Mouse (Mus musculus): ENCODE data around the gene Lrp1. TPM values are rescaled to one million over a fixed set of nuclear protein-coding genes. Genes with fewer than 3 reads are reported as not detected.

The Lrp1 gene
- total RNA-seq, 4 experiments from 2014 or later = 293 to 333 (median 304) TPM

DNA sequence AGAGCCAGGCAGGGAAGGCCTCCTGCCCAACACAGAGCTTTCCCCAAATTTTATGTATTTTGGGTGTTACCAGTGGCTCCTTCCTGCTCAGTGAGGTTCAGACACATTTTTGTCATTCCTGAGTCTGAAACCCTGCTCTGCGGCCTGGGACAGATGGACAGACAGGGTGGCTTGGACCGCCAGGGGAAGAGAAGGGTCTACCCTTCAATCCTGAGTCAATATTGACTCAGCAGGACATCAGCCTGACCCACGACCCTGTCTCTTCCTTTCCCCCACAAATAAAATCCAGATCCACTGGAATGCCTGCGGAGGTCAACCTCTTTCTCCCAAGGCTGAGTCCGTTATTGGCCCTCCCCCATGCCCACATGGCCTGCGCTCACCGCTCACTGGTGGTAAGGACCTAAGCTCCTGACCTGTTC, 4.7 kb downstream of the Lrp1 start:
- no peak for DNase-seq (ENCODE audit: low spot score in 2 of 2)

DNA sequence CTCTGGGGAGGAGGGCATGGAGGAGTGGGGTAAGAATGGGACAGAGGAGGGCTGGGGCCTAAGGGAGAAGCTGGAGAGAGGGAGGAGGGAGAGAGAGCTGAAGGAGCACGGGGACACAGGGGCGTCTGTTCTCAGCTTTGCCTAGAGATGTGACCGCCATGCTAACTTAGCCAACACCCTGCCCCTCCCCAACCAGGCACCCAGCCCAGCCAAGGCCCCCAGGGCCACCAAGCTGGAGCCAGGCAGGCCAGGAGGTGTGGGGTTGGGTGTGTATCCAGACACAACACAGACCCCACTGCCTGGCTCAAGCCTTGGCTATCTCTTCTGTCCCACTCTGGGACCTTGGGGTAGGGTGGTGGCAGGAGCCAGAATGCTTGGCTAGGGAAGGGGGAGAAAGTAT, 5.4 kb downstream of the Lrp1 start:
- DNase-seq (ENCODE audit: low spot score in 2 of 2) = no peak

DNA sequence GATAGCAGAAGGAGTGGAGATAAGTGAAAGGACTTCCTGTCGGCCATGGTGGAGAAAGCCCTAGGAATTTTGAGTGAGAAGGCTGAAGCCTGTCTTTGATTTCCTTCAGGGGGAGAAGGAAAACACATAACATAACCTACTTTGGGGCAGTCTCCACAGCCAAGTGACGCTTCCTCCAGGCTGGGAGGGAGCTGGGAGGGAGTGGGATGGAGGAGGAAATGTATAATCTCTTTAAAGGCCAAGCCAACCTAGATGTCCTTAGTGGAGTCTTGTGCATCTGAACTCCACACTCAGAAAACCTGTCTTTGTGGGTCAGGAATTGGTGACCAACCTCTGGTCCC, 5.9 kb downstream of the Lrp1 start:
- no peak for DNase-seq (ENCODE audit: low spot score in 2 of 2)

DNA sequence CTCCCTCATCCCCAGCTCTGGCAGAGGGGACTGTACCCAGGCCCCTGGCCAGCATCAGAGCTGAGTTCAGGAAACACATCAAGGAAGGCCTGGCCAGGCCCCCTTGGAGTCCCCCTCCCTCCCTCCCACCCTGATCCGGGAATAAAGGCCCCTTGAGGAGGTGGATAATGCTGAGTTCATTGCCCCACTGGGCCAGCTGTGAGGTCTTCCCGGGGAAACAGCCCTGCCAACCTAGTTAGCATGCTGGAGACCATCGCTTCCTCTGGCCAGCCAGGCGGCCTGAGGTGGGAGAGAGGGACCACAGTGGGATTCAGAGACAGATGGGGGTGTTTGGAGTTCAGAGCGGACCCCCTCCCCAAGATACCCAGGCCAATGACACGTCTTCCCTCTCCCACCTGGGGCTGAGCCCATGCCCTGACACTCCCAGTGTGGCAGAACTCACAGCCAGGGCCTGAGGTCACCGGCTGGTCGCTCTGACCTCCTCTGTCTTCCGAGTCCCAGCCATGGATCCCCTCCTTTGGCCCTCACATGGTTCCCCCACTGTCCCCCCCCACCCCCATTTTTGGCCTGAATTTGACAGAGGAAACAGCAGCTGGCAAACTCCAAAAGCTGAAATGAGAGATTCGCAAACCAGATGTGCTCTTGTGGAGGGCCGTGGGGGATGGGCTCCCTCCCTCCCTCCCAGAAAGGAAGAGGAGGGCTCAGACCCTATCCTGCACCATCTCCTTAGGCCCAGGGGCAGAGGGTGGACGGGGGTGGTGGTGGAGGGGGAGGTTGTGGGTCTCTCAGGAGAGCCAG, 6.5 kb downstream of the Lrp1 start:
- no peak for DNase-seq (ENCODE audit: low spot score in 2 of 2)

DNA sequence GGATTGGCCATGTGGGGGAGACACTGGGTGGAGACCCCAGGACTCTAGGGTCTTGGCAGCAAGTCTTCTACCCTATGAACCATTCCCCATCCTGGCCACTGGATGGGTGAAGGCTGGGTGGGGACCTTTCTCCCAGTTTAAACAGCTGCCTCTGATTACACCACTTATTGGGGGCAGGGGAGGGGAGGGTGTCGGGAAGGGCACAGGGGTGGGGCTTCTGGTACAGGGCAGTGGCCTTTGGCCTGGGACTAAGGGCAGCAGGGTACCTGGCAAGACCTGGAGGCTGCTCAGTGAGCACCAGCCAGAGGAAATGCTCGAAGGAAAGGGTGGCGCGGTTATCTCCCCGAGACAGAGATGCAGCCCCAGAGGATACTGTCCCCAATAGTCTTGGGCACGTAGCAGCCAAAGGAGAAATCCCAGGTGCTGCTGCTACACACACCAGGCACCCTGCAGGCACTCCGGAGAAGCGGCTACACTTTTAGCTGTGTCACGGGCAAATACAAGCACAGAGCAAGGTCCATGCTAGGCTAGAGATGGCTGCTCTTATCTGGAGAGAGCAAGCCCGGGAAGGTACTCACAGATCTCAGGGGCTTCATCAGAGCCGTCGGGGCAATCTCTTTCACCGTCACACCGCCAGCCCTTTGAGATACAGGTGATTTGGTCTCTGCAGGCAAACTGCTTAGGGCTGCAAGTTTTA, 8.7 kb downstream of the Lrp1 start:
- no peak for DNase-seq (ENCODE audit: low spot score in 2 of 2)

DNA sequence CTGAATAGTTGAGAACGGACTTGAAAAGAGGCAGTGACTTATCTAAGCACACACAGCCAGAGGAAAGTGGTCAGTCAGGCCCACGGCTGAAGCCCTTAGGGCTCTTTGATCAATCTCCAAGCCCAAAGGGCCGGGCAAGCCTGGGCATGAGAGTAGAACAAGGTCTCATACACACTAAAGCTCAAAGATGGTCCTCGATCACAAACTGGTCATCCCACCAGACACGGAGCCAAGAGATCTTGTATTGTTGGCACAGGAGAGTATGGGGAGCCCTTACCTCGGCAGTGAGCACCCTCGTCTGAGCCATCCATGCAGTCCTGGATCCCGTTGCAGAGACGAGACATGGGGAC, 10.9 kb downstream of the Lrp1 start:
- no peak for DNase-seq (ENCODE audit: low spot score in 2 of 2)

DNA sequence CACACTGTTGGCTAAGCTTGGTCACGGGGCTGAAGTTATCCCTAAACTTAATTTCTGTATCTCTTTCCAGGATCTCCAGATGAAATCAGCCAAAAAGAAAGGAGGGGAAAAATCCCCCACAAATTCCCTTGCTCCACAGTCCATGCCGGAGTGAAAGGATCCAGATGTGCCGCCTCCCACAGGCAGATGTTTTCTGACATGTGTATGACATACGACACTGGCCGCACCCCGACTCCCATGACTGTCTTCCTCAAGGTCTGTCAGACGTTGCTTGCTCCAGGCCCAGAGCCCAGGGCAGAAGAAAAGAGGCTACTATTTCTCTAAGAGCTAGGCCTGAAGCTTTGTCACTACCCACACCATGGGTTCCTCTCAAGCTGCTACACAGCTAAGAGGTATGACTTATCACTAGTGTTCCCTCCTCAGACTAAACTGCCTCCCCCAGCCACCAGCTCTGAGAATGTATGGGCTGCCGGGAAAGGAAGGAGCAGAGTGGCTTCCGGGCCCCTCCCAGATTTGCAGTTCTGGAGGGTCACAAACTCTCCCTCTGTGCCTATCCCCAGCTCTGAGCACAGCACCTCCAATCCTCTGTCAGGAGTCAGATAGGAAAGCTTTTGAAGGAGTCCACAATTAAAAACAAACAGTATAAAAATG, 11.4 kb downstream of the Lrp1 start:
- DNase-seq (ENCODE audit: low spot score in 2 of 2) = no peak

DNA sequence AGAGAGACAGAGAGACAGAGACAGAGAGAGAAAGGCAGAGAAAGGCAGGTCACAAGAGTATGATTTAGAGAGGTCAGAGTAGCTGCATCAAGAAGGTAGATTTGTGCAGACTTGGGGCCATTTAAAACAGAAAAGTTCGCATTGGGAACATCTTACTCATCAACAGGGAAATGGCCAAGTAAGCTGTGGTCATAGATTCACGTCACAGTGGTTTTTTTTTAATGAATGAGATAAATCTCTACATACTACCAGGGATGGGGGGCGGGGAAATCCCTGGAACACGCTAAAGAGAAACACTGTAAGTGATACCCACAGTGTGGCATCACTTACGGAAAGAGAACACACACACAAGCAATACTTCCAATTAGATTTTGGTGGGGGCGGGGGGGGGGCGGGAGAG, 13.9 kb downstream of the Lrp1 start:
- DNase-seq (ENCODE audit: low spot score in 2 of 2) = no peak

DNA sequence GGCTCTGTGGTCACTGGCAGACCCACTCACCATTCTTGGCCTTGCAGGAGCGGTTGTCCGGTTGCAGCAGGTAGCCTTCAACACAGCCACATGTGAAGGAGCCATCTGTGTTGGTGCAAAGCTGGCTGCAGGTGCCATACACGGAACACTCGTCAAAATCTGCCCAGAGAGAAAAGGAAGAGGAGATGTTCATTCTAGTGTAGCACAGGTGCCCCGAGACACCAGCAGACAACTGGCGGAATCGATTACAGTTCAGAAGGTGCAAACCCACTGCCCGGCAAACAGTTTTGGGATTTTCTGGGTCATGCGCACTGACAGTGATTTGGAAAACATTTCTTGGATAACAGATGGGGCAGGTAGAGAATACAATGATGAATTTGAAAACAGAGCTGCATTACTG, 15.2 kb downstream of the Lrp1 start:
- no peak for DNase-seq (ENCODE audit: low spot score in 2 of 2)

DNA sequence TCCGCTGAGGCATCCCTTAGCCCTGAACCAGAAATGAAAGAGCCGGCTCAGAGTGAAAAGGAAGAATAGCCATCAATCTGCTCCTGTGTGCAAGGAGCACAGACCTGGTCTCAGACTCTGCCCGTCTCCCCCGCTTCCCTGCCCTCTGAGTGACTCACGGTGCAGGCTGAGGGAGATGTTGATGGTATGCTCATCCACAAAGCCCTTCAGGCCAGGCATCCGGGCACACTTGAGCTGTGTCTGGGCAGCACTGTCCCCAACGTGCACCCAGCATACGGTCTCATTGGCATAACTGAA, 15.7 kb downstream of the Lrp1 start:
- no peak for DNase-seq (ENCODE audit: low spot score in 2 of 2)

DNA sequence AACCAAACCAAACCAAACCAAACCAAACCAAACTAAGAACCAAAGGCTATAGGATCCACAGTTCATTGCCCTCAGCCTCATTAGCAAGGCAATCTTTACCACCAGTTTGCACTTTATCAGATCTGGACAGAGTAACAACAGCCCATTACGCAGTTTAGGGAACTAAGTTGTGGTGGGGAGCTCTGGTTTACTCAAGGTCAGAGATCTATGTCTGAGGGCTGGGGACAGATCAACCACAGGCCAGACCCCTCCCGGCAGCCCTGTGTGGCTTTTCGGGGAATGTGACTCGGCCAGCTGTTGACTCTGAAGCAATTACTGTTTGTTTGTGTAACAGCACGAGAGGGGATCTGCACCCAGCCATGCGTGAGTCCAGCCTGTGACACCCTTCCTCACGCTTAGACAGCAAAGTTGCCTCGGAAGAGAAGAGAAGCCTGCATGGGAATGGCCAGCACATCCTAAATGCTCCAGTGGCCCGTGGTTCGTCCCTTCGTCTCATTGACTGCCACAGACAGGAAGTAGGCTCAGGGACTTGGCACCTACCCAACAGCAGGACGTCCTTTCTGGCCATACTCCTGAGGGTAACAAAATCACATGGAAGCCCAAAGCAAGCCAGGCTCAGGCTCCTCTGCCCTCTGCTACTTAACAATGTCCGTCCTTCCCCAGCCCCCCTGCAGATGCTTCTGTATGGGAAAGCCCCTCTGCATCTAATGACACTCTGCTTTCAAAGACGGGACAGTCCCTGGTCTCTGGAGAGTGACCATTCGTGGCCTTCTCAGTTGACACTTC, 16.3 kb downstream of the Lrp1 start:
- DNase-seq (ENCODE audit: low spot score in 2 of 2) = no peak

DNA sequence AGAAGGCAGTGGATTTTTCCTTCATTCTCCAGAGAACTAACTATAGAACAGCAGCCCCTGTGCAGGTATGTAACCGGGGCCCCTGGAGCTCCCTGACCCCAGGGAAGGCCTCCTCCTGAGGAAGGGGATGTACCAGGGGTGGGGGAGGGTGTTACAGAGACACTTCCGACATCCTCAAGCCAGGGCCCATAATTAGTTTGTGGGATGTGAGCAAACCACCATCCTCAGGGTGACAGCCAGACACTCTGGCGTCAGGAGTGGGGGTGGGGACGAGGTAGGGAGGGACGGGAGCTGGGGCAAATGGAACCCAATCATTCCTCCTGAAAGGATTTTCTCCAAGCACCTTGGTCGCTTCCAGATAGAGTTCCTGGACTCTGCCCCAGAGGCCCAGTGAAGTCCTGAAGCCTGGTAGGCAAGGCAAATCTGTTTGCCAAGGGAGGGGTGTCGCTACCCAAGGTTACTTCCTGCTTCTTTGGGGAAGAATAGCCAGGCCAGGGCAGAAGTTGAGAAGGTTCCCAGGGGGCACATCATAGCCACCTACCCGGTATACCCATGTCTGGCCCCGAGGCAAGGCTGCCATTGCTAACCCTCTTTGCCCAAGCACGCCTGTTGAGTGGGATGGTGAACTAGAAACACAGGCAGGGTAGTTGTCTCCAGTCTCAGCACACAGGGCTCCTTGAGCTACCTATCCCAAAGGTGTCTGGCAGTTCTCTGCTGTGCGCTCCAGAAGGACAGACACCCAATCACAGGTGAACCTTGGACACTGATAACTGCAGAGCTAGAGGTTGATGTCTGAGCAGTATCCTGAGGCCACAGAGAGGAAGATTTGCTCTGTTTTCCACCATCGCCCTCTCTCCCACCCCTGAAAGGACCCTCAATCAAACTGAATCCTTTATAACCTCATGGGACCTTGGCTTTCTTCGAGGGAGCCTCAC, 17.2 kb downstream of the Lrp1 start:
- no peak for DNase-seq (ENCODE audit: low spot score in 2 of 2)

DNA sequence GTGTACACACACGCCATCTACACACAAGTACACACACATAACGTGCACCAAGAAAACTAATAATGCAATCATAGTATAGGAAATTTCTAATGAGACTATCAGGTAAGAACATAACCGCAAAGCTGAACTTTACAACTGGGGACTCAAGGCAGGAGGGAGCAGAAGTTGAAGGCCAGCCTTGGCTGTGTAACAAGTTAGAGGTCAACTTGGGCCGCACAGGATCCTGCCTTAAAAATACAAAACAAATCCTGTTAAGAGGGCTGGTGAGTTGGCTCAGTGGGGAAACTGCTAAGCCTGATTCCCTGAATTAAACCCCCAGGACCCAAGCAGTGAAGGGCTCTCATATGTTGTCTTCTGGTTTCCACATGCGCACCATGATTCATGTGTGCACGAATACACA, 18.8 kb downstream of the Lrp1 start:
- no peak for DNase-seq (ENCODE audit: low spot score in 2 of 2)

DNA sequence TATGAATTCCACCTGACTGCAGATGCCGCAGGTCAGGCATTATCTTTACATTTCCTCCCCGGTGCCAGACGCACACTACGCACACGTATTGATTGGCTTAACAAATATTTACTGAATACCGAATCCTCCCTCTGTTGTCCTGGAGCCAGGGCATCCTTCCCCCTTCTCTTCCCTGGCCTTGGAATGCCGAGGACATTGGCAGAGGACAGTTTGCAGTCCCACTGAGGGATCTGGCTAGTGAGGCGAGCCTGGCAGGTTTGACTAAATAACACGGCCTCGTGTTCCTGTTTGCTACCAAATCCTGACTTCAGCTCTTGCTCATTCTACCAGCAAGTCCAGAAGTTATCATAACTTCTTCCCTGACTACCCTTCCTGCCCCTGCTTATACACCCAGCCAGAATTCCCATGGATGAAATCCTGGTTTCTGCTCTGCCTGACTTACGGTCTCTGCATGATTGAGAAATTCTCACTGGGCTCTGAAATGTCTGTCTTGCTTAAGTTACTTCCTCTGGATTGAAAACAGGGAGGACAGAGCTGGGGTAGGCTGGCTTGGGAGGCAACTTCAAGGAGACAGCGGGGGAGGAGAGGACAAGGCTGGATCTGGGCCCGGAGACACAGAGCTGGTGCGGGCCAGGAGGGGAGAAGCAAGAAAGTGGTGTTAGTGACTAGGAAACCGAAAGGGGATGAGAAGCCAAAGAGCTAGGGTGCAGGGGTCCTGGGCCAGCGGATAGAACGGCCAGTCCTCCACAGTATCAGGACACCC, 21.0 kb downstream of the Lrp1 start:
- DNase-seq (ENCODE audit: low spot score in 2 of 2) = no peak

DNA sequence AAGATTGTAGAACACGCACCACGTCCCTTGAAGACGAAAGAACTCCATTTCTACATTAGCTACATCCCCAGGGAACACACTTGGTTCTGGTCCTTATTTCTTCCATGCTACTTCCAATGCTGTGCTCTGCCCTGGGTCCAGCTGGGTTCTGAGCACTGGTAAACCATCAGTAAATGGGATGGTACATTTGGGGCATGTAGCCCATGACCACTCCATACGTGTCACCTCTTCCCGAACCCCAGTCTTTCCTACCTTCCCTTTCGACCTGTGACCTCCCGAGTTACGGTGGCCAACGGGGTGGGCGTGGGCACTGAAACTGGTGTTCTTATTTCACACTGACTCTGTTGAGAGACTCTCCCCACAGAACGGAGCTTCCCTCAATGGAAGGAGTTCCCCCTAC, 21.7 kb downstream of the Lrp1 start:
- no peak for DNase-seq (ENCODE audit: low spot score in 2 of 2)

DNA sequence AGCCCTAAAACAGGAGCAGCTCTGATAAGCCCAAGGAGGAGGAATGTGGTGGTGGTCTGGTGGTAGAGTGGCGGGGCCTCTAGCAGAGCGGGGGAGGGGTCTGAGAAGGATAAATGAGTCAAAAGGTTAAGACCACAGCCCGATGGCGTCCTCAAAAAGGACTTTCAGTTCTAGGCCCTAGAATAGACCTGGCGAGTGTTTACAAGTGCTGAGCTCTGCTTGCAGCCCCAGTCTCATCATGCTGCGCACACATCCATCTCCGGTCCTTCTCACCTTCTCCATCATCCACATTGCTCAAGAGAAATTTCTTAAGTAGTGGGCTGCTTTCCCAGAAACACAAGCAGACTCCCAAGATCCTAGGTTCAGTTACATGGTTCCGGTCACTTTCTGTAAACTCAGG, 22.3 kb downstream of the Lrp1 start:
- no peak for DNase-seq (ENCODE audit: low spot score in 2 of 2)

DNA sequence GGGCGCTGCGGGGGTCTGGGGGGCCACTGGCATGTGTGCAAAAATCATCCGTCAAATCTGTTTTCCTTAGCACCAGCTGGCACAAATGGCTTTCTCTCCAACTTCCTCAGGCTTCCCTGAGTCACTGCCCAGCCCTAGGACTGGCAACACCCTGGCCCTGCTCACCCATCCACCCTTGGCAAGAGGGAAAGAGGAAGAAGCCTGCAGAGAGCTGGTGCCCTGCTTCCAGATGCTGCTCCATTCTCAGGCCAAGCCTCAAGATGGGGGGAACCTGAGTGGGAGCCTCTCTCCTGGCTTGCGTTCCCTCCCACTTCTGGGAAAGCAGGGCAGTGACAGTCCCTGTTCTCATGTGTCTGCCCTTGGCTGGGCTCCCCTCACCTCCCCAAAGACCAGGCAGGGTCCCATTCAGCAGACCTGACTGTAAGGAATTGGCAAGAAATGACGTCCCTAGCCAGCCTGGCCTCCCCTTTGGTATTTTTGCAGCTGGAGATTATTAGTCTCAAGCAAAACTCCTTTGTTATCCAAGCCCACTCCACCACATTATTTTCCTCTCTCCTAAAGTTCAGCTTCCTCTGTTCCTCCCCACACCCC, 23.5 kb downstream of the Lrp1 start:
- no peak for DNase-seq (ENCODE audit: low spot score in 2 of 2)

DNA sequence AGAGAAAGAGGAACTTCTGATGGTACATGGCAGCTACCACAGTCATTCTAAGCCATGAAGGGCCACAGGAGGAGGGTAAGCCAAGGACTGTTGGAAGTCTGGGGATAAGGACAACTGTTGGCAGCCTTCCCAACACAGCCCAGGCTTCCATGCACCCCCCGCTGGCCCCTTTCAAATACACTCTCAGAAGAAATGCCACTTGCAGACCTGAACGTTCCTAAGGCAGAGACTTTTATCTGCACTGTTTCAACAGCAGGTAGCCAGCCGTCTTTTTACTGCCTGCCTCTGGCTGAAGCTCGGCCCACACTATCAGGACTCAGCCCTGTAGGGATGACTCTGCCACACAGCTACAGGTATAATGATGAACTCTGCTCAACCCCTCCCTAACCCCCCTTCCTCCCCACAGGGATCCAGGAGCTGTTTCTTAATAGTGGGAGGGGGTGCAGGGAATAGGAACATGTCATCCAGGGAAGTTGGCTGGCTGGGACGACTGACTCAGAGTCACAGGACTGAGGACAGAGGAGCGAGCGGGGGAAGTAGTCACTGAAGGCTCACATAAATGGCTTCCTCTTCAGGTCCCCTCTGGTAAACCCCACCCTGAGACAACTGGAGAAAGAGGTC, 24.5 kb downstream of the Lrp1 start:
- DNase-seq (ENCODE audit: low spot score in 2 of 2) = peak in 1 of 2 experiments; percentile 50

DNA sequence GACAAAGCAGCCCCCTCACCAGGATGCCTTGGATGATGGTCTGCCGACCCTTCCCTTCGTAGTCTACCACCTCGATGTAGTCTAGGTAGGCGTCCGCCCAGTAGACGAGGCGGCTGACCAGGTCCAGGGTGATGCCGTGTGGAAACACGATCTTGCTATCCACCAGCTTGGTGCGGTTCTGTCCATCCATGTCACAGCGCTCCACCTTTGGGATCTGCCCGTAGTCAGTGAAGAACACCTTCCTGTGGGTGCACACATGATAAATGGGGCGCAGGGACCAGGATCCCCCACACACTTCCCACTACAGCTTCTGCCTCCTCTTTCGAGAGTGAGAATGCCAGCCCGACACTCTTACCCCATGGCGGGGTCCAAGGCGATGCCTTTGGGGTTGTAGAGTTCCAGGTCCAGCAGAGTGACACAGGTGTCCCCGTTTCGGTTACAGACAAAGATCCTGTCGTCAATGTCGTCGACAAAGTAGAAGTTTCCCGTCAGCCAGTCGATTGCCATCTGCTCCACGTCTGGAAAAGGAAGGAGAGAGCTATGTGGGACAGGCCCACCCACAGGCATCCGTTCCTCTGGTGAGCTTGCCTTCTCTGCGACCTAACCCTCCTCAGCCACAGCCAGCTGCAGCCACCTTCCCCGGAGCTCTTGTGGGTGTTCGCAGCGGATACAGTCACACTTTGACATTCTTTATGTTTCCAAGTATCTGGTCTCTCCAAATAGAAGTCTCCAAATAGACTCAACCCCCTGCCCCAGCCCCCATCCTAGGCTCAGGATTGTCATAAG, 25.8 kb downstream of the Lrp1 start:
- no peak for DNase-seq (ENCODE audit: low spot score in 2 of 2)

Data from layer of hippocampus, adult 8-10 months (tissue).